Mouse (Mus musculus) gastrocnemius, adult 8-10 months (tissue): ENCODE measurements around the gene Arhgef5. TPM values are rescaled to one million over a fixed set of nuclear protein-coding genes. Genes with fewer than 3 reads are reported as not detected.

Experiments used
- DNase-seq, 2 experiments: peaks; one replicate each; pipeline ENCODE4 v3.0.0; 2022; ENCODE audit warnings: low spot score in 2 of 2
- total RNA-seq, 4 experiments: library from RNA; stranded (reverse); gene quantifications; 2 replicates each; pipeline ENCODE4 v1.2.4; 2022

Arhgef5 gene
- total RNA-seq, 4 experiments from 2014 or later = 1.9 to 3.4 (median 2.7) TPM

DNA sequence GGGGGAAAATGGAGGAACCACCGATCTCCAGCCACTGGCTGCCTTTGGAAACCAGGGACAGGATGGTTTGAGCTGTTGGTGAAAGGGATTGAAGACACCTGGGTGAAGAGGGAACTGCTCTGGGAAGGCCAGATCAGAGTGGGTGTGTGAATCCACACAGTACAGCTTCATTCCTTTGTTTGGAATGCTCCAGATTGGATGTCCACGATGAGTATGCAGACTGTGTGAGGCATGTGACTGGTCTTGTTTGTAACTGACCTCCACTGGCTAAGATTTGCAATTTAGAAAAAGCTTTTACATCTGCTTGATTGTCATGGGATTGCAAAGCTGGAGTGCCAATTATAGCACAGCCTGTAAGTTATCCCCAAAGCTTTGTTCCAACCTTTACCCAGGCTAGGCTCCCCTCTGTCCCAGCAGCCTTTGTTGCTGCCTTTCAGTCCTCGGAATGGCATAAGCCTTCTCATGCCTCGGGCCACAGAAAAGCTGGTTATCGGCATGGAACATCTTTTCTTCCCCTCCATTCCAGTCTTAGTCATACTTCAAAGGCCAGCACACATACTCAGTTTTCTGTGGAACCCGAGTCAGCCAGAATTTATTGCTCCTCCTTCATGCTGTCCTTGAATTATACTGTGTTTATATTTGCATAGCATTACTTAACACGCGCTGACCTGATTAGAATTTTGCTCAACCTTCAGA, 47.7 kb downstream of the Arhgef5 start:
- DNase-seq = no peak

DNA sequence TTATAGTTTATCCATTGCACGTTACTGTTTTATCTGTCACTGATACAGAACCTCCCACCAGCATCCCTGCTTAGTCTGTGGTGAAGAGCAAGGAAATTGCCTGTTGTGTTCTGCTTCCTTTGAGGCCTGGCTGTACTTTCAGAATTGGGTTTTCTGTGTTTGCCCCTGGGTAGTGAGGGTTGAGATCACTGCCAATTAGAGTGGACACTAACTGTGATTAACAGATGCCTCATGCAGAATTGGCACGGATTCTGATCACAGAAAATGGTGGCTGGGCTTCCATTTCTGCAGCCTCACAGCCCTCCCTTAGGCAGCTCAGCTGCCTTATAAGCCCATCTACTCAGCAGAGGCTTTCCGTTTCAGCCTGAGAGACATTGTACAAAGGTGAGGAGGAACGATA, 68.1 kb downstream of the Arhgef5 start:
- no peak for DNase-seq

DNA sequence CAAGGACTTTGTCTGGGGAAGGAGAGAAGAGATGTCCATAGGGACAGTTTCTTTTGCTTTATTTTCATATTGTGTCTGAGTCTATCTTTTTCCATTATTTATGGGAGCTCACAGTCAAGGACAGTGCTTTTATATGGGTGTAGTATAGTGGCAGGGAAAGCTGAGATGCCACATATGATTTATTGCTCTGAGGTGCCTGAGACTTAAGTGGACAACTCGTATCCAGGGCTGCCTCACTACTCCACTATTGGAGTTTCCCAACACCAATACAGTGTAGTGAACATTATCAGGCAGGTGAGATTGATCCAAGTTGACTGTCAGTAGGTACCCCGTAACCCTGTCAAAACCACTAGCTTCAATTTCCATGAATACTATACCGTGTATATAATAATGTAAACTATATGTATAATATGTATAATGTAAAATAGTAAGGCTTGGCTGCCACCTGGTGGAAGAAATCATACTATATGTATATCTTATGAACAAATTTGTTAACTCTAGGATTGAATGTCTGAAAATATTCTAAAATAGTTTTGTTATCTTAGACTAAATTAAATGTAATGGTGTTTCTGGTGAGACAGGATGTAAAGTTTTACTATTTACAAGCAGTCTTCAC, 70.3 kb downstream of the Arhgef5 start:
- DNase-seq = no peak

- DNase-seq = no peak
Observed at GRCm38 (mm10) chr6:43337491-43337961, 72.1 kb downstream of the Arhgef5 start.

GRCm38 (mm10) chr6:43338804-43339203, 73.4 kb downstream of the Arhgef5 start:
- DNase-seq = no peak

Other genes starting within 250 kb of the Arhgef5 start
- not detected for gene Olfr441, start 159.2 kb upstream of the Arhgef5 start, total RNA-seq
- gene Olfr237-ps1, start 119.0 kb upstream of the Arhgef5 start, total RNA-seq = not detected
- not detected for gene Olfr437, start 102.3 kb upstream of the Arhgef5 start, total RNA-seq
- not detected for gene Olfr13, start 93.4 kb upstream of the Arhgef5 start, total RNA-seq
- gene Olfr435, start 68.4 kb upstream of the Arhgef5 start, total RNA-seq = not detected
- gene Olfr434, start 52.6 kb upstream of the Arhgef5 start, total RNA-seq = not detected
- not detected for gene Olfr47, start 34.1 kb upstream of the Arhgef5 start, total RNA-seq
- not detected for gene Nobox, start 44.0 kb downstream of the Arhgef5 start, total RNA-seq